8 mouse cellular contexts compared by ENCODE assay signal in genomic region chr17:51832900-51833577, GRCm38 (mm10). TPM values are rescaled to one million over a fixed set of nuclear protein-coding genes. Genes with fewer than 3 reads are reported as not detected.
DNase-seq lines count a peak whose midpoint lies in the region; ATAC-seq and TF ChIP-seq lines count a peak whose summit lies in the region.

Gene Satb1, minus strand, starts transcription at chr17:51833290.

- peak within 1 kb of the TSS; percentile 84 for H3K9ac ChIP-seq in forebrain, embryonic 16.5 days (replicated peaks; ENCODE audit: low read depth, low read length)
- peak within 1 kb of the TSS; percentile 70 for H3K9ac ChIP-seq in lung, embryonic 16.5 days (ENCODE audit: low read length)

- intact Hi-C loops in heart, postnatal 14 days (cut with DNase I): loop anchor here (2.0 kb wide), 1 partner anchor 18 kb away; no protein-coding TSS in a partner anchor

- DNase-seq in CD8-positive naive resting alpha-beta T cell, adult 2 months (ENCODE audit: low read depth in 2 of 2, low spot score in 2 of 2): peak; percentile 88 to 91
- peak; percentile 72 for DNase-seq in brain, embryonic 14.5 days (ENCODE audit: low read depth)
- peak; percentile 73 to 79 for DNase-seq in heart, postnatal 14 days
- no peak for DNase-seq in layer of hippocampus, adult 8-10 months (ENCODE audit: low spot score in 2 of 2)
- DNase-seq in thymus, postnatal 10 days (ENCODE audit: low spot score in 2 of 2): peak; percentile 94 to 96

- no peak for TF ChIP-seq POLR2A in brain, embryonic 14.5 days (IDR thresholded peaks at IDR 0.05; ENCODE audit: borderline replicate concordance, extremely low read depth, insufficient read depth, insufficient read length, poor library complexity, severe bottlenecking)

- peak; percentile 61 for TF ChIP-seq CTCF in brain, embryonic 14.5 days (IDR thresholded peaks at IDR 0.05; ENCODE audit: borderline replicate concordance, extremely low read depth, insufficient read depth, insufficient read length)

- WGBS in forebrain, embryonic 16.5 days: 0% methylated on average over 35 of the region's 52 CpGs
- under 1% methylated on average over 26 of the region's 52 CpGs for WGBS in lung, embryonic 16.5 days

- H3K4me1 ChIP-seq in forebrain, embryonic 16.5 days (replicated peaks; ENCODE audit: control insufficient read depth, insufficient read depth, low read length): peaks cover 16% of the 10 kb centered on the region
- peaks cover 4% of the 10 kb centered on the region; the same call in 1 of the 2 replicates for H3K4me1 ChIP-seq in lung, embryonic 16.5 days (replicated peaks; ENCODE audit: control insufficient read depth, insufficient read depth, low read length)

- H3K36me3 ChIP-seq in forebrain, embryonic 16.5 days (ENCODE audit: control insufficient read depth, insufficient read depth): no peaks in the 10 kb centered on the region
- H3K36me3 ChIP-seq in lung, embryonic 16.5 days (ENCODE audit: control insufficient read depth, insufficient read depth, low read length): no peaks in the 10 kb centered on the region

- H3K27me3 ChIP-seq in forebrain, embryonic 16.5 days (replicated peaks; ENCODE audit: control insufficient read depth, insufficient read depth, low read length): peaks cover 15% of the 10 kb centered on the region; the same call in 1 of the 2 replicates
- peaks cover 42% of the 10 kb centered on the region for H3K27me3 ChIP-seq in lung, embryonic 16.5 days (ENCODE audit: control insufficient read depth, insufficient read depth, low read depth, low read length)

- no peaks in the 10 kb centered on the region for H3K9me3 ChIP-seq in forebrain, embryonic 16.5 days (ENCODE audit: control insufficient read depth, low read length)
- H3K9me3 ChIP-seq in lung, embryonic 16.5 days (ENCODE audit: control insufficient read depth, low read length): no peaks in the 10 kb centered on the region

- peak within 1 kb of the TSS; percentile 80 for H3K4me3 ChIP-seq in forebrain, embryonic 16.5 days (replicated peaks; ENCODE audit: low read length)
- peak within 1 kb of the TSS; percentile 70 for H3K4me3 ChIP-seq in lung, embryonic 16.5 days (ENCODE audit: low read length)

- peak within 1 kb of the TSS; percentile 77 for H3K4me2 ChIP-seq in forebrain, embryonic 16.5 days (ENCODE audit: low read length)
- peak within 1 kb of the TSS; percentile 99 for H3K4me2 ChIP-seq in lung, embryonic 16.5 days (ENCODE audit: low read depth, low read length)

- peak within 1 kb of the TSS; percentile 28 for H3K27ac ChIP-seq in forebrain, embryonic 16.5 days (ENCODE audit: low read length)
- no peak within 1 kb of the TSS for H3K27ac ChIP-seq in lung, embryonic 16.5 days (ENCODE audit: low read length)

- ATAC-seq in forebrain, embryonic 16.5 days: peak; percentile 94
- ATAC-seq in lung, embryonic 16.5 days (ENCODE audit: low read depth): peak; percentile 92
- ATAC-seq in neutrophil, adult 5-6 weeks (ENCODE audit: extremely low read depth, insufficient number of reproducible peaks, low FRiP score, poor library complexity, severe bottlenecking): peak; percentile 80

RNA-seq across cellular contexts. Expression of gene Satb1, which starts in this region (rescaled TPM):
- 44.2 and 56.8 TPM in 2 replicates for polyA plus RNA-seq in brain, embryonic 14.5 days (2012; rRNA removed)
- polyA plus RNA-seq in forebrain, embryonic 16.5 days (2015; fragmentation: Nextera tagmentation; extraction: Ambion mirVana): 43.2 and 50.9 TPM in 2 replicates
- 10 to 100 TPM; 27.1 to 63.8 TPM for total RNA-seq in heart, postnatal 14 days (2021)
- total RNA-seq in layer of hippocampus, adult 8-10 months (2022): 10 to 100 TPM; 82.6 to 97.6 (median 91.6) TPM
- 8.2 and 9.7 TPM in 2 replicates for polyA plus RNA-seq in lung, embryonic 16.5 days (2015; fragmentation: Nextera tagmentation; extraction: Ambion mirVana)
- 174 and 181 TPM in 2 replicates for total RNA-seq in neutrophil, adult 5-6 weeks (2017)

Comparison
In these comparisons a context has a peak if more than half of its experiments do, and no peak if none do; other contexts are left out.
1. DNase-seq: peak in CD8-positive naive resting alpha-beta T cell, adult 2 months (2 of 2), brain, embryonic 14.5 days (single experiment), heart, postnatal 14 days (2 of 2) and thymus, postnatal 10 days (2 of 2); none in layer of hippocampus, adult 8-10 months (0 of 2).
2. Peak in every context shown above with its lines, with median percentiles within 50 percentile points of each other: ATAC-seq.